17 mouse cellular contexts compared by ENCODE assay signal in the genomic region with DNA sequence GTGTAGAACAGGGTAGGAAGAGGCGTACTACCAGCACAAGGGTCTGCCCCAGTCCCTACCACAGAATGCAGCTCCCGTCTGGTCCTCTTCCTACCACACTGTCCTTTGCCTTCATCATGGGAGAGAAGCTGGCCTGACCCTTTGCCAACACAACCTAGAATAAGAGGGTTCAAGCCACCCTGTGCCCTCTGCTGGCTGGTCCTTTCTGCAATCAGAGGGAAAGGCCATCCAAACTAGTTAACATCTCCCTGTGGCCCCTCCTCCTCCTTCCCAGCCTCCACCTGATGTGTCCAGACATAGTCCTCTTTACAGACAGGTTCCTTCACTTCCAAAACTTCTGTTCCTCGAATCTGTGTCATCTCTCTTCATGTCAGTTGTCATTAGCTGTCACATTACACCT.
"Had no signal": no experiment of that assay in that cellular context is flagged by ENCODE, and none has a peak within 500 bp of the region (broad histone marks: within the 10 kb centered on the region; RNA-seq: fewer than 3 reads in every experiment).

No protein-coding gene starts in this region.

- H3K9ac ChIP-seq: neural tube, embryonic 12.5 days; neural tube, embryonic 13.5 days; neural tube, embryonic 15.5 days; stomach, embryonic 15.5 days had no signal

- H3K9me3 ChIP-seq: neural tube, embryonic 12.5 days; neural tube, embryonic 13.5 days; neural tube, embryonic 15.5 days; stomach, embryonic 15.5 days had no signal

- H3K4me3 ChIP-seq: neural tube, embryonic 12.5 days; neural tube, embryonic 13.5 days; neural tube, embryonic 15.5 days; stomach, embryonic 15.5 days had no signal

- DNase-seq: retina, postnatal 1 day; right cerebral cortex, adult 18-20 months; right cerebral cortex, postnatal 14 days; right cerebral cortex, postnatal 25 days; right cerebral cortex, postnatal 4 days; spleen, adult 18-20 months; thymus, adult 18-20 months; thymus, adult 2 months; thymus, postnatal 14 days; thymus, postnatal 25 days; thymus, postnatal 36 days; thymus, postnatal 4 days had no signal

- H3K27ac ChIP-seq: neural tube, embryonic 12.5 days; neural tube, embryonic 13.5 days; neural tube, embryonic 15.5 days; stomach, embryonic 15.5 days; stomach, postnatal 0 days had no signal

- H3K27me3 ChIP-seq: neural tube, embryonic 13.5 days; neural tube, embryonic 15.5 days; stomach, embryonic 15.5 days had no signal

- H3K36me3 ChIP-seq: neural tube, embryonic 12.5 days; neural tube, embryonic 13.5 days; neural tube, embryonic 15.5 days; stomach, embryonic 15.5 days had no signal

- H3K4me2 ChIP-seq: neural tube, embryonic 12.5 days; neural tube, embryonic 13.5 days; neural tube, embryonic 15.5 days; stomach, embryonic 15.5 days had no signal

- H3K4me1 ChIP-seq: stomach, embryonic 15.5 days had no signal
